Mouse (Mus musculus) E14TG2a.4 (cell line): Measurements from ENCODE around the gene Lefty2.
"Not testable (repeated sequence)": the region's sequence is repeated elsewhere in the genome, so short reads cannot be mapped to it uniquely, and the experiment has no call there.

Experiments used
- H3K27me3 ChIP-seq: 2 replicates; pipeline ENCODE4 v1.6.1; 2014; ENCODE audit warnings: low read length, control low read depth; ENCODE audit not compliant: insufficient read depth
- H3K36me3 ChIP-seq: 2 replicates; pipeline ENCODE4 v1.6.1; 2014; ENCODE audit warnings: low read length, control low read depth; ENCODE audit not compliant: insufficient read depth
- H3K4me1 ChIP-seq: replicated peaks from 2 replicates; pipeline ENCODE4 v1.6.1; 2014; ENCODE audit warnings: low read depth, low read length, control low read depth
- H3K4me3 ChIP-seq: replicated peaks from 2 replicates; pipeline ENCODE4 v1.5.1; 2014; ENCODE audit warnings: mild to moderate bottlenecking, low read length
- H3K9me3 ChIP-seq: 2 replicates; pipeline ENCODE4 v1.6.1; 2014; ENCODE audit warnings: low read length, control low read depth
- CTCF ChIP-seq: conservative IDR thresholded peaks from 2 replicates; pipeline ENCODE4 v1.5.1; 2014; ENCODE audit warnings: low read length
- NANOG ChIP-seq: IDR thresholded peaks from 2 replicates; pipeline ENCODE4 v1.6.1; 2014; ENCODE audit warnings: borderline replicate concordance, low read length, mixed read lengths
- POU5F1 ChIP-seq: IDR thresholded peaks from 2 replicates; pipeline ENCODE4 v1.6.1; 2014; ENCODE audit warnings: low read length, borderline replicate concordance

The Lefty2 gene

GRCm38 (mm10) chr1:180934467-180935419, 41.8 kb downstream of the Lefty2 start, which contains the start of gene Lefty1:
Gene Lefty1 (plus strand): TSS chr1:180935022.
- TF ChIP-seq CTCF = no peak
- H3K4me3 ChIP-seq = peak within 1 kb of the TSS; percentile 87
- peaks cover 69% of the 10 kb centered on the region for H3K4me1 ChIP-seq
- no peaks in the 10 kb centered on the region for H3K9me3 ChIP-seq
- H3K27me3 ChIP-seq = peaks cover 5% of the 10 kb centered on the region; the same call in 1 of the 2 replicates
- peaks cover 27% of the 10 kb centered on the region for H3K36me3 ChIP-seq

GRCm38 (mm10) chr1:180936610-180937398, 43.9 kb downstream of the Lefty2 start:
- H3K4me3 ChIP-seq = peak overlapping the region; percentile 87
- peaks cover 22% of the 10 kb centered on the region for H3K27me3 ChIP-seq
- H3K4me1 ChIP-seq = peaks cover 68% of the 10 kb centered on the region
- peaks cover 27% of the 10 kb centered on the region for H3K36me3 ChIP-seq
- H3K9me3 ChIP-seq = not testable (repeated sequence)

GRCm38 (mm10) chr1:180937631-180938030, 44.7 kb downstream of the Lefty2 start:
- peaks cover 27% of the 10 kb centered on the region for H3K36me3 ChIP-seq
- H3K4me1 ChIP-seq = peaks cover 66% of the 10 kb centered on the region
- H3K4me3 ChIP-seq = peak overlapping the region; percentile 87
- H3K9me3 ChIP-seq = not testable (repeated sequence)
- H3K27me3 ChIP-seq = peaks cover 26% of the 10 kb centered on the region

- peaks cover 34% of the 10 kb centered on the region for H3K27me3 ChIP-seq
- TF ChIP-seq CTCF = peak; percentile 63
- H3K4me1 ChIP-seq = peaks cover 66% of the 10 kb centered on the region
- peaks cover 27% of the 10 kb centered on the region for H3K36me3 ChIP-seq
- H3K9me3 ChIP-seq, H3K4me3 ChIP-seq: not testable (repeated sequence)
These were observed 45.9 kb downstream of the Lefty2 start for GRCm38 (mm10) chr1:180938781-180939180.

GRCm38 (mm10) chr1:180940776-180941460, 48.0 kb downstream of the Lefty2 start:
- H3K9me3 ChIP-seq = no peaks in the 10 kb centered on the region
- H3K27me3 ChIP-seq = peaks cover 29% of the 10 kb centered on the region
- peaks cover 24% of the 10 kb centered on the region for H3K36me3 ChIP-seq
- H3K4me3 ChIP-seq = peak overlapping the region; percentile 87
- TF ChIP-seq POU5F1 = no peak
- TF ChIP-seq CTCF = no peak
- no peak for TF ChIP-seq NANOG
- peaks cover 66% of the 10 kb centered on the region for H3K4me1 ChIP-seq

- Histone ChIP-seq H3K27me3 (peaks cover 29% of the 10 kb centered on the region), H3K36me3 (peaks cover 20% of the 10 kb centered on the region), H3K9me3 (no peaks in the 10 kb centered on the region), H3K4me1 (peaks cover 70% of the 10 kb centered on the region), H3K4me3 (peak overlapping the region; percentile 87)
- TF ChIP-seq NANOG (no peak), CTCF (no peak), POU5F1 (no peak)
These were observed 48.8 kb downstream of the Lefty2 start for GRCm38 (mm10) chr1:180941726-180942125.

- Histone ChIP-seq H3K4me3 (peak within 1 kb of the TSS; percentile 87), H3K9me3 (no peaks in the 10 kb centered on the region), H3K36me3 (peaks cover 21% of the 10 kb centered on the region), H3K27me3 (peaks cover 29% of the 10 kb centered on the region), H3K4me1 (peaks cover 71% of the 10 kb centered on the region)
- TF ChIP-seq POU5F1 (no peak), CTCF (no peak), NANOG (no peak)
These were observed 49.5 kb downstream of the Lefty2 start, which contains the start of gene Tmem63a for GRCm38 (mm10) chr1:180942166-180943031. Gene Tmem63a (plus strand): TSS chr1:180942344.
